Mouse (Mus musculus) forebrain, embryonic 12.5 days (tissue): ENCODE data around the gene Pnrc2. TPM values are rescaled to one million over a fixed set of nuclear protein-coding genes. Genes with fewer than 3 reads are reported as not detected.

Source experiments
- ATAC-seq: fragments of 200-750 bp; cut with Nextera tagmentation; 2 replicates; pipeline ENCODE4 v1.8.0; 2017; ENCODE audit warnings: moderate TSS enrichment; ENCODE audit not compliant: low FRiP score
- H3K27ac ChIP-seq: fragments of 300-500 bp; sonication (generic); 2 replicates; pipeline ENCODE4 v1.5.1; 2016; ENCODE audit warnings: mild to moderate bottlenecking
- H3K27me3 ChIP-seq: fragments of 300-500 bp; sonication (generic); 2 replicates; pipeline ENCODE4 v1.6.1; 2016; ENCODE audit warnings: mild to moderate bottlenecking
- H3K36me3 ChIP-seq: fragments of 300-500 bp; sonication (generic); replicated peaks from 2 replicates; pipeline ENCODE4 v1.6.1; 2016; ENCODE audit warnings: mild to moderate bottlenecking
- H3K4me1 ChIP-seq: fragments of 300-500 bp; sonication (generic); 2 replicates; pipeline ENCODE4 v1.6.1; 2016
- H3K4me2 ChIP-seq: fragments of 300-500 bp; sonication (generic); 2 replicates; pipeline ENCODE4 v1.6.1; 2016; ENCODE audit warnings: mild to moderate bottlenecking, moderate library complexity
- H3K4me3 ChIP-seq: fragments of 300-500 bp; sonication (generic); replicated peaks from 2 replicates; pipeline ENCODE4 v1.5.1; 2016; ENCODE audit warnings: mild to moderate bottlenecking
- H3K9ac ChIP-seq: fragments of 300-500 bp; sonication (generic); 2 replicates; pipeline ENCODE4 v1.6.1; 2016; ENCODE audit warnings: mild to moderate bottlenecking
- H3K9me3 ChIP-seq: fragments of 300-500 bp; sonication (generic); 2 replicates; pipeline ENCODE4 v1.6.1; 2016
- WGBS: fragments of 180-500 bp; shearing (Covaris S2); methylation state at CpG from one replicate; pipeline ENCODE4 v1.1.7; 2016; 5-methylcytosine and 5-hydroxymethylcytosine counted together
- polyA plus RNA-seq: library from polyadenylated mRNA; unstranded; fragments of >200 nt; fragmentation: Nextera tagmentation; extraction: Ambion mirVana; gene quantifications from 2 replicates; pipeline ENCODE4 v1.2.1, GENCODE M21; 2016

Gene Pnrc2
- polyA plus RNA-seq: 196 and 199 TPM in 2 replicates

GRCm38 (mm10) chr4:135873526-135874202 lies at the start of gene Pnrc2:
Gene Pnrc2, minus strand, starts transcription at chr4:135873850.
- peak within 1 kb of the TSS; percentile 75 for H3K4me3 ChIP-seq
- H3K9me3 ChIP-seq: no peaks in the 10 kb centered on the region
- peaks cover 60% of the 10 kb centered on the region for H3K4me1 ChIP-seq
- H3K4me2 ChIP-seq: peak within 1 kb of the TSS; percentile 88
- WGBS: 0% methylated on average over 58 of the region's 60 CpGs
- H3K27ac ChIP-seq: peak within 1 kb of the TSS; percentile 98
- peaks cover 24% of the 10 kb centered on the region for H3K36me3 ChIP-seq
- peak within 1 kb of the TSS; percentile 93 for H3K9ac ChIP-seq
- peak; percentile 96 for ATAC-seq
- H3K27me3 ChIP-seq: no peaks in the 10 kb centered on the region

- Histone ChIP-seq H3K27me3 (no peaks in the 10 kb centered on the region), H3K4me3 (no peak overlapping the region), H3K4me2 (peak overlapping the region; percentile 78; the same call in 1 of the 2 replicates), H3K4me1 (peaks cover 15% of the 10 kb centered on the region), H3K9me3 (no peaks in the 10 kb centered on the region), H3K36me3 (peaks cover 18% of the 10 kb centered on the region), H3K27ac (no peak overlapping the region), H3K9ac (no peak overlapping the region)
- no peak for ATAC-seq
- WGBS: 86% methylated on average over 1 of the region's 1 CpGs
These were observed 48.5 kb upstream of the Pnrc2 start for GRCm38 (mm10) chr4:135922190-135922589.

GRCm38 (mm10) chr4:135921257-135922120 lies 47.8 kb upstream of the Pnrc2 start:
- 0 out of 2 replicates have a peak, but pooled peaks have one; percentile 21 for ATAC-seq
- Histone ChIP-seq H3K27ac (peak overlapping the region; percentile 76; the same call in 1 of the 2 replicates), H3K9ac (peak overlapping the region; percentile 77)

GRCm38 (mm10) chr4:135920304-135921241 lies 46.9 kb upstream of the Pnrc2 start, which contains the start of gene Fuca1:
Gene Fuca1, plus strand, starts transcription at chr4:135920735.
- Histone ChIP-seq H3K27me3 (no peaks in the 10 kb centered on the region), H3K4me1 (peaks cover 15% of the 10 kb centered on the region), H3K9me3 (no peaks in the 10 kb centered on the region), H3K9ac (peak within 1 kb of the TSS; percentile 77), H3K4me3 (peak within 1 kb of the TSS; percentile 67), H3K27ac (peak within 1 kb of the TSS; percentile 76; the same call in 1 of the 2 replicates), H3K4me2 (peak within 1 kb of the TSS; percentile 78), H3K36me3 (peaks cover 13% of the 10 kb centered on the region)
- WGBS: 2% methylated on average over 60 of the region's 60 CpGs
- peak; percentile 97 for ATAC-seq

More at GRCm38 (mm10) chr4:135921257-135922120, 47.8 kb upstream of the Pnrc2 start:
- WGBS: 11% methylated on average over 26 of the region's 26 CpGs
- Histone ChIP-seq H3K9me3 (no peaks in the 10 kb centered on the region), H3K4me3 (peak overlapping the region; percentile 67), H3K4me2 (peak overlapping the region; percentile 78), H3K27me3 (no peaks in the 10 kb centered on the region), H3K4me1 (peaks cover 15% of the 10 kb centered on the region), H3K36me3 (peaks cover 18% of the 10 kb centered on the region)

- WGBS: 95% methylated on average over 3 of the region's 3 CpGs
- ATAC-seq: no peak
- Histone ChIP-seq H3K4me1 (peaks cover 15% of the 10 kb centered on the region), H3K9me3 (no peaks in the 10 kb centered on the region), H3K4me2 (no peak overlapping the region), H3K27ac (no peak overlapping the region), H3K4me3 (no peak overlapping the region), H3K9ac (no peak overlapping the region), H3K27me3 (no peaks in the 10 kb centered on the region), H3K36me3 (0 out of 2 replicates have a peak, but pooled peaks cover 9% of the 10 kb centered on the region)
These were observed 45.6 kb upstream of the Pnrc2 start for GRCm38 (mm10) chr4:135919280-135919639.

- no peak for ATAC-seq
- Histone ChIP-seq H3K4me3 (no peak overlapping the region), H3K4me1 (peaks cover 15% of the 10 kb centered on the region), H3K27ac (no peak overlapping the region), H3K9ac (no peak overlapping the region), H3K9me3 (no peaks in the 10 kb centered on the region), H3K27me3 (no peaks in the 10 kb centered on the region), H3K36me3 (0 out of 2 replicates have a peak, but pooled peaks cover 9% of the 10 kb centered on the region), H3K4me2 (no peak overlapping the region)
- 91% methylated on average over 13 of the region's 13 CpGs for WGBS
These were observed 45.1 kb upstream of the Pnrc2 start for GRCm38 (mm10) chr4:135918635-135919279.

- Histone ChIP-seq H3K9me3 (no peaks in the 10 kb centered on the region), H3K4me3 (no peak overlapping the region), H3K9ac (no peak overlapping the region), H3K36me3 (no peaks in the 10 kb centered on the region), H3K4me2 (no peak overlapping the region), H3K27ac (peak overlapping the region; percentile 71), H3K4me1 (peaks cover 5% of the 10 kb centered on the region), H3K27me3 (no peaks in the 10 kb centered on the region)
- ATAC-seq: no peak
- WGBS: 84% methylated on average over 4 of the region's 4 CpGs
These were observed 39.8 kb upstream of the Pnrc2 start for GRCm38 (mm10) chr4:135913433-135913832.

- 65% methylated on average over 3 of the region's 3 CpGs for WGBS
- H3K9me3 ChIP-seq: no peaks in the 10 kb centered on the region
- H3K9ac ChIP-seq: no peak overlapping the region
- peaks cover 5% of the 10 kb centered on the region for H3K4me1 ChIP-seq
- H3K27ac ChIP-seq: peak overlapping the region; percentile 71
- H3K36me3 ChIP-seq: no peaks in the 10 kb centered on the region
- H3K4me2 ChIP-seq: no peak overlapping the region
- ATAC-seq: 0 out of 2 replicates have a peak, but pooled peaks have one; percentile 44
- no peaks in the 10 kb centered on the region for H3K27me3 ChIP-seq
- no peak overlapping the region for H3K4me3 ChIP-seq
These were observed 39.2 kb upstream of the Pnrc2 start for GRCm38 (mm10) chr4:135912835-135913234.

GRCm38 (mm10) chr4:135912164-135912563 lies 38.5 kb upstream of the Pnrc2 start:
- H3K9ac ChIP-seq: no peak overlapping the region
- no peaks in the 10 kb centered on the region for H3K27me3 ChIP-seq
- peak overlapping the region; percentile 42; the same call in 1 of the 2 replicates for H3K27ac ChIP-seq
- ATAC-seq: no peak; the same call in 1 of the 2 replicates
- no peaks in the 10 kb centered on the region for H3K36me3 ChIP-seq
- WGBS: 78% methylated on average over 3 of the region's 3 CpGs
- no peaks in the 10 kb centered on the region for H3K9me3 ChIP-seq
- no peak overlapping the region for H3K4me2 ChIP-seq
- H3K4me1 ChIP-seq: peaks cover 5% of the 10 kb centered on the region
- H3K4me3 ChIP-seq: no peak overlapping the region

- H3K36me3 ChIP-seq: no peaks in the 10 kb centered on the region
- no peak overlapping the region for H3K27ac ChIP-seq
- no peaks in the 10 kb centered on the region for H3K27me3 ChIP-seq
- WGBS: 77% methylated on average over 7 of the region's 7 CpGs
- H3K4me3 ChIP-seq: no peak overlapping the region
- peaks cover 5% of the 10 kb centered on the region for H3K4me1 ChIP-seq
- no peak overlapping the region for H3K9ac ChIP-seq
- H3K4me2 ChIP-seq: no peak overlapping the region
- no peak for ATAC-seq
- H3K9me3 ChIP-seq: no peaks in the 10 kb centered on the region
These were observed 37.9 kb upstream of the Pnrc2 start for GRCm38 (mm10) chr4:135911531-135911930.
